ENCODE assay signal across 21 mouse cellular contexts in the genomic region with DNA sequence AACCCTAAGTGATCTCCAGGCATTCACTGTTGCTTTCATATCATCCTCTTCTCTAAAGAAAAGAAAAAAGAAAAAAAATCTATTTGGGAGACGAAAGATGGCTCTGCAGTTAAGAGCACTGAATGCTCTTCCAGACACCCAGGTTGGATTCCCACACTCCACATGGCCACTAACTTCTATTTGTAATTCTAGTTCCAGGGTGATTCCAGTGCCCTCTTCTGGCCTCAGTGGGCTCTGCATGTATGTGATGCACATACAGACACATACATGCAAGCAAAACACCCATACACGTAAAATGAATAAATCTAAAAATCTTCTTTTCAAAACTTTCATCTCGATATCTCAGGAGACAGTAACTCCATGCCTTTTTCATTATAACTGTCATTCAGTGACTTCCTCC.
DNase-seq lines count a peak whose midpoint lies in the region; ATAC-seq and TF ChIP-seq lines count a peak whose summit lies in the region.
"Had no signal": no experiment of that assay in that cellular context is flagged by ENCODE, and none has a peak within 500 bp of the region (broad histone marks: within the 10 kb centered on the region; RNA-seq: fewer than 3 reads in every experiment).

No protein-coding gene starts in this region.

- no peak overlapping the region for H3K4me3 ChIP-seq in forebrain, postnatal 0 days (ENCODE audit: low read depth, low read length)
- no peak overlapping the region for H3K4me3 ChIP-seq in forebrain, embryonic 12.5 days (replicated peaks)
- no peak overlapping the region for H3K4me3 ChIP-seq in ES-E14 (ENCODE audit: insufficient read depth in 1 of 2, low read depth in 1 of 2, low read length in 2 of 2, poor library complexity in 1 of 2, severe bottlenecking in 1 of 2)
- H3K4me3 ChIP-seq in left cerebral cortex, adult 2 months = no peak overlapping the region
- H3K4me3 ChIP-seq: embryonic facial prominence, embryonic 10.5 days; hindbrain, embryonic 12.5 days had no signal

- intact Hi-C loops in left cerebral cortex, adult 2 months (cut with DNase I) = no loop called here

- no peak overlapping the region for H3K27ac ChIP-seq in forebrain, postnatal 0 days (ENCODE audit: low read depth, low read length)
- H3K27ac ChIP-seq in forebrain, embryonic 12.5 days = no peak overlapping the region
- no peak overlapping the region for H3K27ac ChIP-seq in ES-E14 (ENCODE audit: insufficient read depth, low read depth, low read length, poor library complexity, severe bottlenecking)
- no peak overlapping the region for H3K27ac ChIP-seq in left cerebral cortex, adult 2 months
- H3K27ac ChIP-seq: embryonic facial prominence, embryonic 10.5 days; hindbrain, embryonic 12.5 days had no signal

- H3K4me2 ChIP-seq in forebrain, postnatal 0 days (ENCODE audit: low read depth) = no peak overlapping the region
- H3K4me2 ChIP-seq in forebrain, embryonic 12.5 days = no peak overlapping the region
- H3K4me2 ChIP-seq: hindbrain, embryonic 12.5 days had no signal

- ATAC-seq in forebrain, postnatal 0 days = no peak
- no peak for ATAC-seq in forebrain, embryonic 12.5 days (ENCODE audit: low FRiP score)
- ATAC-seq: forebrain, embryonic 14.5 days; hindbrain, embryonic 16.5 days; inflammation-experienced regulatory T-cells, adult 6 months; intestine, postnatal 0 days had no signal

- 0 out of 2 replicates have a peak, but pooled peaks cover 4% of the 10 kb centered on the region for H3K9me3 ChIP-seq in forebrain, postnatal 0 days (ENCODE audit: low read length)
- H3K9me3 ChIP-seq in forebrain, embryonic 12.5 days = no peaks in the 10 kb centered on the region
- H3K9me3 ChIP-seq in ES-E14 (ENCODE audit: control insufficient read depth, insufficient read depth, low read depth, low read length) = no peaks in the 10 kb centered on the region
- H3K9me3 ChIP-seq: embryonic facial prominence, embryonic 10.5 days; hindbrain, embryonic 12.5 days had no signal

- no peaks in the 10 kb centered on the region for H3K36me3 ChIP-seq in forebrain, postnatal 0 days (ENCODE audit: insufficient read depth)
- no peaks in the 10 kb centered on the region for H3K36me3 ChIP-seq in forebrain, embryonic 12.5 days (replicated peaks)
- no peaks in the 10 kb centered on the region for H3K36me3 ChIP-seq in ES-E14 (ENCODE audit: control insufficient read depth, insufficient read depth, low read length, poor library complexity, severe bottlenecking)
- H3K36me3 ChIP-seq: embryonic facial prominence, embryonic 10.5 days; hindbrain, embryonic 12.5 days had no signal

- H3K9ac ChIP-seq in forebrain, postnatal 0 days = no peak overlapping the region
- no peak overlapping the region for H3K9ac ChIP-seq in forebrain, embryonic 12.5 days
- no peak overlapping the region for H3K9ac ChIP-seq in ES-E14 (ENCODE audit: insufficient read depth, low read depth, low read length, poor library complexity, severe bottlenecking)
- H3K9ac ChIP-seq: hindbrain, embryonic 12.5 days had no signal

- 79% methylated on average over 3 of the region's 3 CpGs for WGBS in forebrain, postnatal 0 days
- WGBS in forebrain, embryonic 12.5 days = 93% methylated on average over 3 of the region's 3 CpGs

- DNase-seq in forebrain, postnatal 0 days = no peak
- DNase-seq in 3T3-L1 (ENCODE audit: low read depth, low spot score) (peak; percentile 2), ES-E14 (ENCODE audit: low read depth, low spot score) (peak; percentile 25), R1 (ENCODE audit: low read depth, low spot score) (peak; percentile 49)
- DNase-seq in left cerebral cortex, adult 2 months (ENCODE audit: extremely low spot score in 1 of 2, low spot score in 2 of 2) = no peak
- no peak for DNase-seq in gastrocnemius, adult 18-20 months (ENCODE audit: low spot score)
- no peak for DNase-seq in adrenal gland, postnatal 14 days
- DNase-seq: adrenal gland, adult 2 months; adrenal gland, postnatal 36 days; cerebellum, adult 2 months; cerebellum, postnatal 10 days; gastrocnemius, postnatal 25 days; heart, postnatal 10 days; heart, postnatal 4 days had no signal

- H3K4me1 ChIP-seq in forebrain, postnatal 0 days (ENCODE audit: insufficient read depth) = no peaks in the 10 kb centered on the region
- no peaks in the 10 kb centered on the region for H3K4me1 ChIP-seq in forebrain, embryonic 12.5 days
- H3K4me1 ChIP-seq in ES-E14 (ENCODE audit: control insufficient read depth in 2 of 2, insufficient read depth in 2 of 2, low read length in 2 of 2, poor library complexity in 1 of 2) = no peaks in the 10 kb centered on the region
- H3K4me1 ChIP-seq: embryonic facial prominence, embryonic 10.5 days; hindbrain, embryonic 12.5 days had no signal

- H3K27me3 ChIP-seq in forebrain, postnatal 0 days (ENCODE audit: insufficient read depth, low read length) = no peaks in the 10 kb centered on the region
- no peaks in the 10 kb centered on the region for H3K27me3 ChIP-seq in forebrain, embryonic 12.5 days
- H3K27me3 ChIP-seq: hindbrain, embryonic 12.5 days had no signal

- peak; percentile 20; the same call in 1 of the 2 replicates for TF ChIP-seq CTCF in forebrain, postnatal 0 days (IDR thresholded peaks at IDR 0.05; ENCODE audit: low read depth)
- TF ChIP-seq CTCF in left cerebral cortex, adult 2 months (IDR thresholded peaks at IDR 0.05) = no peak; the same call in 1 of the 2 replicates

- in situ Hi-C loops in ES-E14 (cut with MboI; ENCODE audit: low sequenced_read_pairs in 2 of 2, unreplicated experiment in 2 of 2) = no loop called here

TF ChIP-seq in ES-E14, 5 proteins besides CTCF, POLR2A, EP300 and RAD21:
- TF ChIP-seq ZNF384 (IDR thresholded peaks at IDR 0.05; ENCODE audit: low read depth, low read length) (no peak), CHD2 (IDR thresholded peaks at IDR 0.05; ENCODE audit: low read depth, low read length) (no peak), HCFC1 (IDR thresholded peaks at IDR 0.05; ENCODE audit: borderline replicate concordance, insufficient read depth, low read length) (no peak), MAFK (IDR thresholded peaks at IDR 0.05; ENCODE audit: insufficient read depth, low read depth, low read length) (no peak), ZC3H11A (IDR thresholded peaks at IDR 0.05; ENCODE audit: borderline replicate concordance, low read depth, low read length) (no peak)

Comparison
In these comparisons a context has a peak if more than half of its experiments do, and no peak if none do; other contexts are left out.
1. DNase-seq: peak in 3T3-L1 (single experiment), ES-E14 (single experiment) and R1 (single experiment); none in forebrain, postnatal 0 days (single experiment), left cerebral cortex, adult 2 months (0 of 2), gastrocnemius, adult 18-20 months (single experiment) and adrenal gland, postnatal 14 days (single experiment).